Mouse (Mus musculus) layer of hippocampus, adult 18-20 months (tissue): ENCODE measurements around the gene Glis3. TPM values are rescaled to one million over a fixed set of nuclear protein-coding genes. Genes with fewer than 3 reads are reported as not detected.

Source experiments
- DNase-seq, 2 experiments: peaks; one replicate each; pipeline ENCODE4 v3.0.0; 2022; ENCODE audit warnings: low spot score in 2 of 2
- total RNA-seq, 2 experiments: library from RNA; stranded (reverse); gene quantifications; 2 replicates each; pipeline ENCODE4 v1.2.3; 2021

Glis3 gene
- total RNA-seq, 2 experiments from 2014 or later = 25.0 to 30.6 TPM

- DNase-seq = no peak
These were observed 85.7 kb downstream of the Glis3 start for GRCm38 (mm10) chr19:28594215-28594614.

DNA sequence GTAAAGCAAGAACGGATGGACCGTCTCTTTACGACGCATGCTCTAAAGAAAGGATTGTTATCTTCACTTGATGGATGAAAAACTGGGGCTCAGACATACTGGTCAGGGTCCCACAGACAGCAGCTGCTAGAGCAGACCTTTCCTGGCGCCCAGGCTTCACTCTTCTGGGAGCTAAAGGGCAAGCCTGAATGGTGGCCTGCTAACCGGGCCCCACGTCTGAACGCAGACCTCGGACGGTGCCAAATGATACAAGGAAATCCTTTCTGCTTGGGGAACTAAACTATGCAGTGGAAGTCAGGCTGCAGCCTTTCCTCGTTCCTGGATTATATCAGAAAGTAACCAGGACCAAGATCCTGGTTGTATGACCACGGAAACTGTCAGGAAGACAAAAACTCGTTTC is 86.9 kb downstream of the Glis3 start:
- DNase-seq = no peak

DNA sequence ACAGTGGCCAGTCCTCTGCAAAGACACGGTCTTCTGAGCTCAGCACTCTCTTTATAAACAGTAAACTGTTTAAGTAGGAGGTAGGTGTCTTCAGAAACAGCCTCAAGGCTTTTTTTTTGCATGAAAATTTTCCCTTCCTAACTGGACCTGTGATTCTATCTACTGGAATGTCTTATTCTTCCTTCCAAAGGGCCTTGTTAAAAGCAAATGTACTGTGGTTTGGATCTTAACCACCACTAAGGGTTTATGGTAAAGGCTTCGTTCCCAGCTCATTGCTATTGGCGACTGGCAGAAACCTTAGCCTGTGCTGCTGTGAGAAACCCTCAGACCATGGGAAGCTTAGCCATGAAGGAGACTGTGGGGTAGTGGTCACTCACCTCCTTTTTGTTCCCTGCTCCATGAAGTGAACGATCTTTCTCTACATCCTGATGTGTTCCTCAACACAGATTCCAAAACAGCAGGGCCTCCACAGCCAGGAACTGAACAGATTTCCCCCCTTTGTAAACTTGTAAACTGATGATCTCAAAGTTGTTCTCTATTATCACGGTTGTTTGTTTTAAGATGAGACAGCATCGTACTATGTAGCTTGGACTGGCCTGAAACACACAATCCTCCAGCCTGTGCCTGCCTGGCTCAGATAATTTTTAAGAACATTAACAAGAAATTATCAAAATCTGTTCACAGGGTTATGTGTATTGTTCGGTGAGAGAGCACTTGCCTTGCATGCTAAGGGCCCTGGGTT is 88.0 kb downstream of the Glis3 start:
- no peak for DNase-seq

- peak in 1 of 2 experiments; percentile 54 for DNase-seq
These were observed 99.4 kb downstream of the Glis3 start for GRCm38 (mm10) chr19:28580499-28580898.

- DNase-seq = no peak
These were observed 100.0 kb downstream of the Glis3 start for GRCm38 (mm10) chr19:28579724-28580375.

- DNase-seq = peak; percentile 16 to 82
These were observed 102.9 kb downstream of the Glis3 start for GRCm38 (mm10) chr19:28577023-28577422.

GRCm38 (mm10) chr19:28576619-28577018 is 103.3 kb downstream of the Glis3 start:
- DNase-seq = no peak

GRCm38 (mm10) chr19:28573641-28574040 is 106.2 kb downstream of the Glis3 start:
- no peak for DNase-seq

GRCm38 (mm10) chr19:28569856-28570255 is 110.0 kb downstream of the Glis3 start:
- DNase-seq = no peak

- no peak for DNase-seq
These were observed 112.8 kb downstream of the Glis3 start for GRCm38 (mm10) chr19:28567100-28567499.

- no peak for DNase-seq
These were observed 113.3 kb downstream of the Glis3 start for GRCm38 (mm10) chr19:28566554-28566953.

DNA sequence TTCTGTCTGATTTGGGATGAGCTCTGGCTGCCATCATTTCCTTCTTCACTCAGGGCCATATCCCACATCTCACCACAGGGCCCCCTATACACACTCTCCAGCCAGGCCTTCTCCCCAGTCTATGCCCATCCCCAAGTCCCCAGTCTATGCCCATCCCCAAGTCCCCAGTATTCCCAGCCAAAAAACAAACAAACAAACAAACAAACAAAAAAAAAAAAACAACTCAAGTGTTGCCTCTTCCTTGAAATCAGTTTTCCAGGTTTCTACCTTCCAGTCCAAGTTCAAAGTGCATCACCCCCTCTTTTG is 118.2 kb downstream of the Glis3 start:
- DNase-seq = no peak

- DNase-seq = no peak
These were observed 118.8 kb downstream of the Glis3 start for GRCm38 (mm10) chr19:28560801-28561696.

GRCm38 (mm10) chr19:28559836-28560235 is 120.0 kb downstream of the Glis3 start:
- DNase-seq = no peak

DNA sequence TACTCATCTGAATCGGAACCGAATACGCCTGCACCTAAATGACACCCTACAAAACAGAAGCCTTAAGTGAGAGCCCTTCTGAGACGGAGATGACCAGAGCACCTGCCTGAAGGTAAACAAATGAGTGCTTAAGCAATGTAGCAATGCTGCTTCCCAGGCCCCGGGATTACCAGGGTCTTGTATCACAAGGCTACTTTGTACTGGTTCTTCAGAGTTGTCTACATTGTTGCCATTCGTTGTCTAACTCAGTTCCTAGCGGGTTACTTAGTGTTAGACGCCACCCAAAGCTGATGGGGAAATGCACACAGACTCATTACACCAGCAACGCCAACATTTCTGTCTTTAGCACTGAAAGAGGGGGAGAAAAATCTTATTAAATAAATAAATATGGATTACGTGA is 120.5 kb downstream of the Glis3 start:
- no peak for DNase-seq

DNA sequence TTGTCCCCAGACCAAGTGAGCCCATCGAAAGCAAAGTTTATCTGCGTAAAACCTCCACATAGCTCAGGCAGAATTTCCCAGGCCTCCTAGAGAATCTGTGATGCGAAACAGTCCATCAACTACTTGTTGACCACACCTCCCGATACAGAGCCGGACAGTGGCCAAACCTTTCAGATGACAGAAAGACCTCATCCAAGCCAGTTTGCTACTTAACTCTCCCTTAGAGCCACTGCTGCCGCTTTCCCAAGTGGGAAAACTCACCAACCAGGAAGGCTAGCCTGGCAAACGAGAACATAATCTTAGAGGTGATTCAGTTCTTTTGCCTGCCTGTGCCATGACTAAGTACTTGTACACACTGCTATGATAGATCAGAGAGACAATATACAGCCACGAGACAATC is 121.2 kb downstream of the Glis3 start:
- no peak for DNase-seq

DNA sequence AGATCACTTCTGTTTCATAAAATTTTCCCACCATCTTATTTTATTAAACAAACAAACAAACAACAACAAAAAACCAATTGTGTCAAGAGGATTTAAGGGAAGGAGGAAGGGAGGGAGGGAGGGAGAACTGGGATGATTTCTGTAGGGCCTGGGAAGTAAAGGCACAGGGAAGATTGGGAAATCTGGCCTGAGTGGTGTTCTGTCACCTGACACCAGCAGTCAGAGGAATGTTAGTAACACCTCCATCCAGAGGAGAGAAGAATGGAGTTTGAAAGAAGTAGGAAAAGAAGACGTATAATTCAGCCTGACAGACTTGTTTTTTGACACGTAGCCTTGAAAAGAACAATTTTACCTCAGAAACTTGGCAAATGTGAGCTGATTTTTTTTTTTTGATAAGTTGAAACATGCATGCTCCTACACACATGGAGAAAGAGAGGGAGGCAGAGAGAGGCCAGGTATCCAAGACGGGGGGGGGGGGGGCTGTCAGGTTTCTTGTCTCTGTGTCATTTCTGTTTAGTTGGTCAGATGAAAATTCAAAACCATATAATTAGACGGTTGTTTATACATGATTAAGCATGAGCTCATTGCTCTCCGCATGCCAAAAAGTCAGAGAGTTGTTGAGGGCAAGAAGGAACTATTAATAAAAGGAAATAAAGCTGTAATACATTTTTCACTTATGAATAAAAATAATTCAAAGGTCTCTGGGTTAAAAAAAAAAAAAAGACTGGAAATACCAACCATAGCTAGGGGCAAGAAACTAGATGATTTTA is 122.1 kb downstream of the Glis3 start:
- no peak for DNase-seq

DNA sequence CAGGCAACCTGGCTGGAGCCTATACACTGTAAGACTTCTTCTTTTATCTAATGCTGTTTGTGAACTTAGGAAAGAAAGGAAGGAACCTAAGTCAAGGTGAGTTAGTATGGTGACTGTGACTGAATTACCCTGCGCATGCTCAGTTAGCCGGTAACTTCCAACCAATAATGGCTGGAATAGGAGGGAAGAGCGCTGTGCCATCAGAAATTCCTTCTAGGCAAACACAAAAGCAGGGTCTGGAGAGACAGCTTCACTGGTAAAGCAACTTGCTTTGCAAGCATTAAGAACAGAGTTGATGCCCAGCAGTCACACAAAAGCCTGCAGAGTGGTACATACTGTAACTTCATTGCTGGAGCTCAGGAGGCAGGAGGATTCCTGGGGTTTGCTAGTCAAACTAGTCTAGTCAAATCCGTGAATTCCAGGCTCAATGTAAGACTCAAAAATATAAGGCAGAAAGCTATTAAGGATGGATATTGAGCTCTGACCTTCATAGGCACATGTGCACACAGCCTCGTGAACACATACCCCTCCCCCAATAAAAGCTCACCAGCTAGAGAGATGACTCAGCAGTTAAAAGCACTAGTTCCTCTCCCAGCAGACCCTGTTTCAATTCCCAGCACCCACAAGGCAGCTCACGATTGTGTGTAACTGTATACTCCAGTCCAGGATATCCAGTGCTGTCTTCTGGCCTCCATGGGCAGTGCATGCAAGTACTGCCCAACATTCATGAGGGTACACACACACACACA is 124.5 kb downstream of the Glis3 start:
- no peak for DNase-seq

DNA sequence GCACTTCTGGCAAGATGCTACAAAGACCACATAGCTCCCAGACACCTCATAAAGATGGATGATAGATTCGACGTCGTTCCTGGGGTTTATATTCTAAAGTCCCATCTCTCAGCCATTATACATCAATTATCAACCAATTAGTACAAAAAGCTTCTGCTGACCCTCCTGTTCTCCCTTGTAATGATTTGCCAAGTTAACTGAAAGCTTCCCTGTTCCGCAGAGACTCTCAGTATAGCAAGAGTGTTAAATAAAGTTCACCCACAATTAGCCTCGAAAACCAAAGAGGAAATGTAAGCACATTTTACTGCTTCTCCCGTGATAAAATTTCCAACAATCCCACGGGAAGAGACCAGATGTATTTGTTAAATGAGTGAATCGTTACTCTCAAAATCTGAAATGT is 129.3 kb downstream of the Glis3 start:
- DNase-seq = no peak

- DNase-seq = no peak
These were observed 132.9 kb downstream of the Glis3 start for GRCm38 (mm10) chr19:28546933-28547332.

GRCm38 (mm10) chr19:28545493-28545892 is 134.4 kb downstream of the Glis3 start:
- no peak for DNase-seq
